Mouse (Mus musculus) megakaryocyte progenitor cell, adult 5-6 weeks (primary cell): ENCODE measurements around the gene Vmn1r210. TPM values are rescaled to one million over a fixed set of nuclear protein-coding genes. Genes with fewer than 3 reads are reported as not detected.
"Not testable (repeated sequence)": the region's sequence is repeated elsewhere in the genome, so short reads cannot be mapped to it uniquely, and the experiment has no call there.

ENCODE experiments used
- ATAC-seq: replicated peaks from 2 replicates; pipeline ENCODE4 v1.8.0; 2016; ENCODE audit warnings: mild to moderate bottlenecking, moderate TSS enrichment, inconsistent platforms; ENCODE audit not compliant: poor library complexity
- total RNA-seq, 2 experiments: library from RNA; stranded (forward) in 1 of 2; stranded (reverse) in 1 of 2; fragments of 157-497, 149-512 nt in 1 of 2; fragments of 200-1000 nt in 1 of 2; gene quantifications; 2 replicates each; pipeline versions ENCODE4 v1.2.3 to v1.2.4; 2015 to 2017

The Vmn1r210 gene
- total RNA-seq (2015) = not detected in 2 replicates
- not detected in 2 replicates for total RNA-seq (2017)

GRCm38 (mm10) chr13:22831248-22831647 is at the start of gene Vmn1r210:
Gene Vmn1r210 (minus strand): TSS chr13:22831348.
- no peak for ATAC-seq

DNA sequence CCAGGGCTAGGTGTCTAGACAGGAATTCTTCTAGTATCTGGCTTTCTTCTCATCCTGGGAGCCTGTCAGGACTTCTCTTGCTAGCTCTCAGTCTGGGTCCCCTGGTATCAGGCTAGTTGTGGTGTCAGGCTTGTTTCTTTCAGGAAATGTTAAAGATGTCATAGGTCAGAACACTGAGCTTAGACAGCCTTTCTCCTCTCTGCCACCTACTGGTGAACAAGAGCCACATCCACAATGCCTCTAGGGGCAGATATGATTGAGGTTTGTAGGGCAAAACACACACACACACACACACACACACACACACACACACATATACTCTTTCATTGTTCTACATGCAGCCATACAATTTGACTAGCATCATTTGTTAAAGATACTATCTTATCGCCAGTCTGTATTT is 48.1 kb upstream of the Vmn1r210 start:
- ATAC-seq = no peak

DNA sequence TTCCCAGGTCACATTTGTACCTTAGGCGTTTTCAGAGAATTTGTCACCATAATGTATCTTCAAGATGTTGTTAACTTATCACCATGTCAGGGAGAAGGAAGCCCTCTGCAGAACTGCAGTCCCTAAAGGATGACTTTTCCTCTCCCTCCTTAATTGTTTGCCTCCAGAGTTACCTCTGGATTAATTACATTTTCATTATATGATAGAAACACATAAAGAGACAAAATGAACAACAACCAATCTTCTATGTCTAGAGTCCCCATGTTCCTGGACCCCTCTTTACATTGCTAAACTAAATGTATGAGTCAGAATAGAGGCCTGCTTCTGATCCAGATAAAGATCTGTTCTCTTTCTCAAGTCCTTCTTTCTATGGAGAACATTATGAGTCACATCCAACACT is 26.3 kb upstream of the Vmn1r210 start, which contains the start of gene Vmn1r211:
Vmn1r211 (minus strand) TSS at position 101 of the 400 bp plus-strand sequence.
- no peak for ATAC-seq

GRCm38 (mm10) chr13:22854760-22855159 is 23.6 kb upstream of the Vmn1r210 start:
- no peak for ATAC-seq

DNA sequence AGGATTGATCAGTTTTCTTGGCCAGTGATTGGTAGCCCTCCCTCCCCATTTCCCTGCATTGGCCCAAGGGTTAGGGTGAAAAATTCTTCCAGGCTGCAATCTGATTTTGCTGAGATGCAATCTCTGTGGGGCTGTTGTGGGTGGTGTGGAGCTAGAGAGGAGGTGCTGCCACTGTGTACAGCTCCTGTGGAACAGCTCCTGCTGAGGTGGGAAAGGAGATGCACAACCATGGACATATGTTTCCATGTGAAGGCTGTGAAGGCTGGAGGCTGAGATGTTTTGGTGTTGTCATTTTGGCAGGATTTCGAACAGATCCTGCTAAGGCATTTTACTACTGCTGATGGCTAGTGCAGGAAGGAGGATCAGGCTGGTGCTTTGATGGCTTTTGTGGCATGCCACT is 15.7 kb upstream of the Vmn1r210 start:
- ATAC-seq = no peak

- ATAC-seq = not testable (repeated sequence)
These were observed 13.2 kb upstream of the Vmn1r210 start for GRCm38 (mm10) chr13:22844304-22844703.

GRCm38 (mm10) chr13:22829395-22829794 is 1.8 kb downstream of the Vmn1r210 start:
- not testable (repeated sequence) for ATAC-seq

DNA sequence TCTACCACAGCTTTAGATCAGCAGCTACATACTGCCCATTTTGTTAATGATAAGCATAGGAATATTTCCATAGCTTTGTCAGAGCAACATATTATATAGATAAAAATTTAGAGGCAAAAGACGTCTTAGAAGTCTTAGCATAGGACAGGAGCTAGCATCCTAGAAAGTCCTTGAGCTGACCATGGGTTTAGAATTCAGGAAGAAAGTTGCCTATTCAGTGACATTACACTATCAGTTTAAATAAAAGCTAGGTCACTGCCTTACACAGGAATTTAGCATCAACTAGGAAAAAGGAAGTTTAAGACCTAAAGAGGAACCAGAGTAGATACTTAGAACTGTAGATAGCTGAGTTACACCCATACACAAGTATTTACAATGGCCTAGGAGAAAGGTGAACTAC is 9.5 kb downstream of the Vmn1r210 start:
- ATAC-seq = not testable (repeated sequence)

- ATAC-seq = not testable (repeated sequence)
These were observed 21.6 kb downstream of the Vmn1r210 start, which contains the start of gene Vmn1r209 for GRCm38 (mm10) chr13:22809582-22809981. Gene Vmn1r209 (minus strand): TSS chr13:22809682.

DNA sequence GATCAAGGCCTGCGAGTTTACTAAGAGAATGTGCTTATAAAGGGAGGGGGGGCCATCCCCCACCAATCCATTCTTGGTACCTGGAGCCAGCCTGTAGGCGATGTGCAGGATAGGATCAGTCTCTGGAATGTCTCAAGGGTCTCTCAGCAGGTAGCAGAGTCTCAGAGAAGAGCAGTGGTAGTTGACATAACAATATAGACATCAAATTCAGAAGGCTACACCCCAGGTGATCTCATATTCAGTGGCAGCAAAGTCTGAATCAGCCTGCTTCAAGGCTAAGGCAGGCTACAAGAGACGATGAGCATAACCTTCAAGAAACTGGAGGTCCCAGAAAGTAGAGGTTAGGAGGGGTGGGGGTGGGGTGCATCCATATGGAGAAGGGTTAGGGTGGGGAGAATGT is 43.1 kb downstream of the Vmn1r210 start:
- not testable (repeated sequence) for ATAC-seq

- not testable (repeated sequence) for ATAC-seq
These were observed 47.0 kb downstream of the Vmn1r210 start for GRCm38 (mm10) chr13:22784159-22784558.

- not testable (repeated sequence) for ATAC-seq
These were observed 53.8 kb downstream of the Vmn1r210 start, which contains the start of gene Vmn1r208 for GRCm38 (mm10) chr13:22777300-22777699. Gene Vmn1r208 (minus strand): TSS chr13:22777400.

Other genes starting within 250 kb of the Vmn1r210 start
- not detected in 2 replicates for gene Vmn1r205, start 238.3 kb downstream of the Vmn1r210 start, total RNA-seq (2015)
- not detected in 2 replicates for gene Vmn1r205, start 238.3 kb downstream of the Vmn1r210 start, total RNA-seq (2017)
- gene Vmn1r206, start 207.1 kb downstream of the Vmn1r210 start, total RNA-seq (2015) = not detected in 2 replicates
- gene Vmn1r206, start 207.1 kb downstream of the Vmn1r210 start, total RNA-seq (2017) = not detected in 2 replicates
- not detected in 2 replicates for gene Vmn1r207-ps, start 101.7 kb downstream of the Vmn1r210 start, total RNA-seq (2015)
- not detected in 2 replicates for gene Vmn1r207-ps, start 101.7 kb downstream of the Vmn1r210 start, total RNA-seq (2017)
- not detected in 2 replicates for gene Vmn1r208, start 53.9 kb downstream of the Vmn1r210 start, total RNA-seq (2015)
- not detected in 2 replicates for gene Vmn1r208, start 53.9 kb downstream of the Vmn1r210 start, total RNA-seq (2017)
- not detected in 2 replicates for gene Vmn1r209, start 21.7 kb downstream of the Vmn1r210 start, total RNA-seq (2015)
- not detected in 2 replicates for gene Vmn1r209, start 21.7 kb downstream of the Vmn1r210 start, total RNA-seq (2017)
- not detected in 2 replicates for gene Vmn1r211, start 26.2 kb upstream of the Vmn1r210 start, total RNA-seq (2015)
- not detected in 2 replicates for gene Vmn1r211, start 26.2 kb upstream of the Vmn1r210 start, total RNA-seq (2017)
- gene Vmn1r212, start 52.9 kb upstream of the Vmn1r210 start, total RNA-seq (2015) = not detected in 2 replicates
- gene Vmn1r212, start 52.9 kb upstream of the Vmn1r210 start, total RNA-seq (2017) = not detected in 2 replicates
- gene Vmn1r213, start 176.3 kb upstream of the Vmn1r210 start, total RNA-seq (2015) = not detected in 2 replicates
- gene Vmn1r213, start 176.3 kb upstream of the Vmn1r210 start, total RNA-seq (2017) = not detected in 2 replicates
- gene Vmn1r214, start 199.1 kb upstream of the Vmn1r210 start, total RNA-seq (2015) = not detected in 2 replicates
- gene Vmn1r214, start 199.1 kb upstream of the Vmn1r210 start, total RNA-seq (2017) = not detected in 2 replicates
- not detected in 2 replicates for gene Vmn1r215, start 236.7 kb upstream of the Vmn1r210 start, total RNA-seq (2015)
- gene Vmn1r215, start 236.7 kb upstream of the Vmn1r210 start, total RNA-seq (2017) = not detected in 2 replicates